23 mouse cellular contexts compared by ENCODE assay signal in genomic region chr6:128125464-128125863, GRCm38 (mm10). TPM values are rescaled to one million over a fixed set of nuclear protein-coding genes. Genes with fewer than 3 reads are reported as not detected.
DNase-seq lines count a peak whose midpoint lies in the region; ATAC-seq and TF ChIP-seq lines count a peak whose summit lies in the region.
"Had no signal": no experiment of that assay in that cellular context is flagged by ENCODE, and none has a peak within 500 bp of the region (broad histone marks: within the 10 kb centered on the region; RNA-seq: fewer than 3 reads in every experiment).

No protein-coding gene starts in this region.

- no peaks in the 10 kb centered on the region for H3K9me3 ChIP-seq in heart, embryonic 10.5 days
- no peaks in the 10 kb centered on the region for H3K9me3 ChIP-seq in heart, postnatal 0 days (replicated peaks; ENCODE audit: control insufficient read depth, low read length)
- H3K9me3 ChIP-seq in liver, embryonic 11.5 days (ENCODE audit: control insufficient read depth, low read length), result no peaks in the 10 kb centered on the region
- H3K9me3 ChIP-seq: embryonic facial prominence, embryonic 12.5 days; forebrain, embryonic 13.5 days; midbrain, embryonic 10.5 days; stomach, embryonic 15.5 days had no signal

- TF ChIP-seq POLR2A in liver, adult 2 months (IDR thresholded peaks at IDR 0.05; ENCODE audit: extremely low read depth, insufficient read depth, low read length), result no peak
- TF ChIP-seq POLR2A in thymus, adult 2 months (IDR thresholded peaks at IDR 0.05; ENCODE audit: control insufficient read depth, extremely low read depth, insufficient read depth, low read length, poor library complexity), result no peak

- H3K4me3 ChIP-seq in heart, embryonic 10.5 days, result no peak overlapping the region
- H3K4me3 ChIP-seq in heart, postnatal 0 days (ENCODE audit: low read depth, low read length), result no peak overlapping the region
- H3K4me3 ChIP-seq in liver, adult 2 months (ENCODE audit: insufficient read depth, low read depth, low read length), result no peak overlapping the region
- no peak overlapping the region for H3K4me3 ChIP-seq in liver, embryonic 11.5 days (ENCODE audit: low read depth, low read length)
- no peak overlapping the region for H3K4me3 ChIP-seq in thymus, adult 2 months (ENCODE audit: control insufficient read depth, insufficient read depth, low read length)
- H3K4me3 ChIP-seq: embryonic facial prominence, embryonic 12.5 days; erythroblast, embryonic 14.5 days; forebrain, embryonic 13.5 days; layer of hippocampus, adult 2 months; midbrain, embryonic 10.5 days; stomach, embryonic 15.5 days had no signal

- no peak for ATAC-seq in heart, postnatal 0 days (ENCODE audit: insufficient read depth, low read depth)
- no peak for ATAC-seq in liver, embryonic 11.5 days (replicated peaks; ENCODE audit: low FRiP score)
- ATAC-seq: forebrain, embryonic 13.5 days had no signal

- no peaks in the 10 kb centered on the region for H3K27me3 ChIP-seq in heart, embryonic 10.5 days (ENCODE audit: insufficient read depth, poor library complexity, severe bottlenecking)
- H3K27me3 ChIP-seq in heart, postnatal 0 days (ENCODE audit: control insufficient read depth, insufficient read depth, low read length), result no peaks in the 10 kb centered on the region
- H3K27me3 ChIP-seq in liver, adult 2 months (ENCODE audit: control insufficient read depth, insufficient read depth, low read length), result no peaks in the 10 kb centered on the region
- H3K27me3 ChIP-seq in liver, embryonic 11.5 days (replicated peaks; ENCODE audit: control insufficient read depth, insufficient read depth, low read length), result no peaks in the 10 kb centered on the region
- no peaks in the 10 kb centered on the region for H3K27me3 ChIP-seq in thymus, adult 2 months (ENCODE audit: control insufficient read depth, insufficient read depth, low read length)
- H3K27me3 ChIP-seq: embryonic facial prominence, embryonic 12.5 days; forebrain, embryonic 13.5 days; stomach, embryonic 15.5 days had no signal

- intact Hi-C loops in heart, postnatal 10 days (cut with DNase I), result no loop called here
- intact Hi-C loops in heart, postnatal 25 days (cut with DNase I), result loop anchor here (2.0 kb wide), 2 partner anchors 17 to 23 kb away; partner anchors contain the start of gene Tspan9

- no peak for TF ChIP-seq CTCF in heart, postnatal 0 days (IDR thresholded peaks at IDR 0.05; ENCODE audit: low read depth)
- no peak for TF ChIP-seq CTCF in liver, adult 2 months (IDR thresholded peaks at IDR 0.05; ENCODE audit: low read depth, low read length)
- TF ChIP-seq CTCF in thymus, adult 2 months (IDR thresholded peaks at IDR 0.05; ENCODE audit: borderline replicate concordance, control insufficient read depth, extremely low read depth, insufficient read depth, low read length, poor library complexity), result no peak

- H3K9ac ChIP-seq in heart, postnatal 0 days (replicated peaks; ENCODE audit: low read depth, low read length), result no peak overlapping the region
- H3K9ac ChIP-seq in liver, adult 2 months (ENCODE audit: low read depth, low read length), result no peak overlapping the region
- H3K9ac ChIP-seq in liver, embryonic 11.5 days (ENCODE audit: low read depth, low read length), result no peak overlapping the region
- H3K9ac ChIP-seq: embryonic facial prominence, embryonic 12.5 days; forebrain, embryonic 13.5 days; stomach, embryonic 15.5 days had no signal

- 61% methylated on average over 3 of the region's 3 CpGs for WGBS in heart, embryonic 10.5 days
- 62% methylated on average over 3 of the region's 3 CpGs for WGBS in heart, postnatal 0 days
- 24% methylated on average over 3 of the region's 3 CpGs for WGBS in liver, adult 2 months
- 72% methylated on average over 3 of the region's 3 CpGs for WGBS in liver, embryonic 11.5 days
- WGBS in thymus, adult 2 months, result 91% methylated on average over 3 of the region's 3 CpGs

- no peak for TF ChIP-seq EP300 in heart, postnatal 0 days (IDR thresholded peaks at IDR 0.05; ENCODE audit: low read depth)

- H3K36me3 ChIP-seq in heart, embryonic 10.5 days, result peaks cover 17% of the 10 kb centered on the region; the same call in 1 of the 2 replicates
- no peaks in the 10 kb centered on the region for H3K36me3 ChIP-seq in heart, postnatal 0 days (replicated peaks; ENCODE audit: control insufficient read depth, insufficient read depth, low read length)
- no peaks in the 10 kb centered on the region for H3K36me3 ChIP-seq in liver, adult 2 months (ENCODE audit: control insufficient read depth, insufficient read depth, low read length)
- no peaks in the 10 kb centered on the region for H3K36me3 ChIP-seq in liver, embryonic 11.5 days (ENCODE audit: control insufficient read depth, insufficient read depth, low read length)
- H3K36me3 ChIP-seq in thymus, adult 2 months (ENCODE audit: control insufficient read depth, insufficient read depth, low read length), result no peaks in the 10 kb centered on the region
- H3K36me3 ChIP-seq: G1E; midbrain, embryonic 10.5 days had no signal

- DNase-seq in heart, embryonic 10.5 days (ENCODE audit: low spot score), result no peak
- DNase-seq in heart, postnatal 10 days, result no peak
- no peak for DNase-seq in heart, postnatal 0 days (ENCODE audit: low spot score)
- DNase-seq in heart, postnatal 25 days (ENCODE audit: low spot score), result no peak
- DNase-seq in liver, adult 2 months (ENCODE audit: extremely low read depth, low read depth, low spot score), result peak; percentile 86
- DNase-seq in liver, embryonic 11.5 days (ENCODE audit: low spot score), result no peak
- DNase-seq in kidney, postnatal 25 days, result peak; percentile 58 to 69
- no peak for DNase-seq in thymus, adult 2 months
- DNase-seq: adrenal gland, postnatal 14 days; cerebellum, adult 11 months; cerebellum, postnatal 10 days; gastrocnemius, postnatal 10 days; lung, adult 18-20 months; retina, postnatal 1 day; thymus, adult 18-20 months had no signal

- peaks cover 77% of the 10 kb centered on the region for H3K4me1 ChIP-seq in heart, embryonic 10.5 days
- peaks cover 68% of the 10 kb centered on the region for H3K4me1 ChIP-seq in heart, postnatal 0 days (ENCODE audit: control insufficient read depth, insufficient read depth)
- H3K4me1 ChIP-seq in liver, adult 2 months (ENCODE audit: control insufficient read depth, insufficient read depth, low read length), result peaks cover 39% of the 10 kb centered on the region
- peaks cover 13% of the 10 kb centered on the region for H3K4me1 ChIP-seq in liver, embryonic 11.5 days (replicated peaks; ENCODE audit: control insufficient read depth, insufficient read depth, low read length)
- H3K4me1 ChIP-seq in thymus, adult 2 months (replicated peaks; ENCODE audit: control insufficient read depth, insufficient read depth, low read length), result no peaks in the 10 kb centered on the region

- H3K79me2 ChIP-seq in liver, adult 2 months (ENCODE audit: control insufficient read depth, insufficient read depth, low read length), result peaks cover 8% of the 10 kb centered on the region; the same call in 1 of the 2 replicates

- peak overlapping the region; percentile 87; the same call in 1 of the 2 replicates for H3K27ac ChIP-seq in heart, embryonic 10.5 days
- peak overlapping the region; percentile 80 for H3K27ac ChIP-seq in heart, postnatal 0 days (ENCODE audit: low read depth)
- H3K27ac ChIP-seq in liver, adult 2 months (replicated peaks; ENCODE audit: insufficient read depth, low read depth, low read length), result peak overlapping the region; percentile 54; the same call in 1 of the 2 replicates
- no peak overlapping the region for H3K27ac ChIP-seq in liver, embryonic 11.5 days (ENCODE audit: low read depth, low read length)
- no peak overlapping the region for H3K27ac ChIP-seq in thymus, adult 2 months (ENCODE audit: control insufficient read depth, insufficient read depth, low read length)
- H3K27ac ChIP-seq: embryonic facial prominence, embryonic 12.5 days; forebrain, embryonic 13.5 days; layer of hippocampus, adult 2 months; macrophage; midbrain, embryonic 10.5 days; stomach, embryonic 15.5 days had no signal

- H3K4me2 ChIP-seq in heart, postnatal 0 days (ENCODE audit: low read depth, low read length), result no peak overlapping the region
- no peak overlapping the region for H3K4me2 ChIP-seq in liver, embryonic 11.5 days
- H3K4me2 ChIP-seq: embryonic facial prominence, embryonic 12.5 days; forebrain, embryonic 13.5 days; stomach, embryonic 15.5 days had no signal

RNA-seq across cellular contexts. Expression of gene Tspan9, which starts 17.9 kb away (rescaled TPM):
- 111 and 177 TPM in 2 replicates for polyA plus RNA-seq in heart, embryonic 10.5 days (2016; fragmentation: Nextera tagmentation; extraction: Ambion mirVana)
- total RNA-seq in heart, postnatal 10 days (2021), result 100 to 1,000 TPM; 184 to 197 TPM
- 332 and 368 TPM in 2 replicates for total RNA-seq in heart, postnatal 0 days (2014; rRNA removed; ENCODE audit: low replicate concordance)
- 84.7 and 105 TPM in 2 replicates for polyA plus RNA-seq in heart, postnatal 0 days (2015; fragmentation: Nextera tagmentation; extraction: Ambion mirVana)
- total RNA-seq in heart, postnatal 25 days (2021), result 100 to 1,000 TPM; 129 to 132 TPM
- 23.2 and 35.8 TPM in 2 replicates for total RNA-seq in liver, adult 2 months (2014; rRNA removed)
- 39.1 and 40.0 TPM in 2 replicates for polyA plus RNA-seq in liver, adult 2 months (2012; rRNA removed)
- polyA plus RNA-seq in liver, embryonic 11.5 days (2014; fragmentation: Nextera tagmentation; extraction: Ambion mirVana), result 46.3 and 46.9 TPM in 2 replicates
- polyA plus RNA-seq in thymus, adult 2 months (2012; rRNA removed), result 33.3 and 36.7 TPM in 2 replicates
- polyA plus RNA-seq: G1E had no signal

Comparison
In these comparisons a context has a peak if more than half of its experiments do, and no peak if none do; other contexts are left out.
1. DNase-seq: peak in liver, adult 2 months (single experiment) and kidney, postnatal 25 days (2 of 2); none in heart, embryonic 10.5 days (single experiment), heart, postnatal 10 days (0 of 2), heart, postnatal 0 days (single experiment), heart, postnatal 25 days (single experiment), liver, embryonic 11.5 days (single experiment) and thymus, adult 2 months (single experiment).
2. H3K27ac ChIP-seq: peak in heart, embryonic 10.5 days (single experiment), heart, postnatal 0 days (single experiment) and liver, adult 2 months (single experiment); none in liver, embryonic 11.5 days (single experiment) and thymus, adult 2 months (single experiment).